Mouse (Mus musculus) stomach, postnatal 0 days (tissue): ENCODE data around the gene Trappc13. TPM values are rescaled to one million over a fixed set of nuclear protein-coding genes. Genes with fewer than 3 reads are reported as not detected.

Source experiments
- ATAC-seq: fragments of 200-750 bp; cut with Nextera tagmentation; 2 replicates; pipeline ENCODE4 v1.8.0; 2017; ENCODE audit not compliant: low FRiP score, low TSS enrichment
- DNase-seq: peaks from one replicate; pipeline ENCODE4 v3.0.0-alpha.2; 2016; ENCODE audit warnings: low spot score
- H3K27ac ChIP-seq: fragments of 300-500 bp; sonication (generic); replicated peaks from 2 replicates; pipeline ENCODE4 v1.5.1; 2014; ENCODE audit warnings: mild to moderate bottlenecking, control low read depth
- H3K27me3 ChIP-seq: fragments of 300-500 bp; sonication (generic); 2 replicates; pipeline ENCODE4 v1.6.1; 2014; ENCODE audit warnings: low read length; ENCODE audit not compliant: control insufficient read depth, insufficient read depth
- H3K36me3 ChIP-seq: fragments of 300-500 bp; sonication (generic); 2 replicates; pipeline ENCODE4 v1.6.1; 2014; ENCODE audit warnings: low read length, mixed read lengths; ENCODE audit not compliant: control insufficient read depth, insufficient read depth
- H3K4me1 ChIP-seq: fragments of 300-500 bp; sonication (generic); replicated peaks from 2 replicates; pipeline ENCODE4 v1.6.1; 2014; ENCODE audit warnings: antibody characterized with exemption; ENCODE audit not compliant: control insufficient read depth, insufficient read depth
- H3K4me2 ChIP-seq: fragments of 300-500 bp; sonication (generic); replicated peaks from 2 replicates; pipeline ENCODE4 v1.6.1; 2014; ENCODE audit warnings: low read depth, mild to moderate bottlenecking, control low read depth, moderate library complexity
- H3K4me3 ChIP-seq: fragments of 300-500 bp; sonication (generic); 2 replicates; pipeline ENCODE4 v1.5.1; 2014; ENCODE audit warnings: low read depth, low read length, control low read depth
- H3K9ac ChIP-seq: fragments of 300-500 bp; sonication (generic); 2 replicates; pipeline ENCODE4 v1.6.1; 2014; ENCODE audit warnings: mild to moderate bottlenecking, low read length, control low read depth, mixed read lengths
- H3K9me3 ChIP-seq: fragments of 300-500 bp; sonication (generic); 2 replicates; pipeline ENCODE4 v1.6.1; 2016; ENCODE audit warnings: low read length; ENCODE audit not compliant: control insufficient read depth
- CTCF ChIP-seq: IDR thresholded peaks from 2 replicates; pipeline ENCODE4 v1.5.1; 2016; ENCODE audit warnings: antibody characterized with exemption, low read depth, mild to moderate bottlenecking, moderate library complexity
- EP300 ChIP-seq: optimal IDR thresholded peaks from 2 replicates; pipeline ENCODE3; 2016; ENCODE audit warnings: antibody characterized with exemption
- WGBS: fragments of 180-500 bp; shearing (Covaris S2); extraction: QIAGEN DNeasy Blood & Tissue Kit; methylation state at CpG from one replicate; pipeline ENCODE4 v1.1.7; 2014; 5-methylcytosine and 5-hydroxymethylcytosine counted together
- polyA plus RNA-seq: library from polyadenylated mRNA; unstranded; fragments of >200 nt; fragmentation: Nextera tagmentation; extraction: Ambion mirVana; gene quantifications from 2 replicates; pipeline ENCODE4 v1.2.1, GENCODE M21; 2015

The Trappc13 gene
- polyA plus RNA-seq, 1 experiment from 2014 or later = 36.6 TPM

DNA sequence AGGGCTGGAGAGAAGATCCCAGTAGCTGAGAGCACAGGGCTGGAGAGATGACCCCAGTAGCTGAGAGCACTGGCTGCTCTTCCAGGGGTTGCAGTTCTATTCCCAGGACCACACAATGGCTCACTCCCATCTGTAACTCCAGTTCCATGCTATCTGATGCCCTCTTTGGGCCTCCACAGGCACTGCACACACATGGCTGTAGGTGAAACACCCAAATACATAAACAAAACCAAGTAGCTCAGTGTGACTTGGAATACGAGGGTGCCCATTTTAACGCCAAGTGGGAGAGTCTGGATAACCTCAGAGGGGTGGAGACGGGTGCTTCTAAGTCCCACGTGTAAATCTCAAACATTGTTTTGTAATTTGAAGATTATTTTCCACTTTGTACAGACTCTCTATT, 77.9 kb downstream of the Trappc13 start:
- Histone ChIP-seq H3K27ac (no peak overlapping the region), H3K4me3 (no peak overlapping the region), H3K4me2 (no peak overlapping the region), H3K4me1 (no peaks in the 10 kb centered on the region), H3K9ac (no peak overlapping the region), H3K27me3 (no peaks in the 10 kb centered on the region), H3K36me3 (no peaks in the 10 kb centered on the region), H3K9me3 (no peaks in the 10 kb centered on the region)
- no peak for ATAC-seq
- peak; percentile 21; the same call in 1 of the 2 replicates for TF ChIP-seq CTCF
- no peak for TF ChIP-seq EP300
- no peak for DNase-seq
- 85% methylated on average over 4 of the region's 4 CpGs for WGBS

DNA sequence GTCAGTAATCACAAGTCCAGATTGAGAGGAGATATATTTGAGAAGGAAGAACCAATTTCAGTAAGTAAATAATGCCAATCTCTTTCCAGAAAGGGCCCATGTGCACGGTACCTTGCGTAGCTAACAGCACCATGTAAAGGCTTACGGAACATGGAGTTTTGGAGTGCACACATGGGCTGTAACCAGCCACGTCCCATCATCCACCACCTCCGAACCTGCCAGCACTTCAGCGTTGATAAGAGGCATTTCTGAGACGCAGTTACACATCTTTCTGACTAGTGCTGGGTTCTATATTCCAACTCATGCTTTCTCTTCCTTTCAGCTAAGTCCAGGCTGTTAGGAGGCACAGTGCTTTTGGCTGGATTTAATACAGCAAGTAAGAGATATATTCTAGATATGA, 81.1 kb downstream of the Trappc13 start:
- TF ChIP-seq EP300 (no peak), CTCF (no peak)
- ATAC-seq (no peak), DNase-seq (no peak)
- no peak overlapping the region for H3K4me3 ChIP-seq
- H3K4me2 ChIP-seq = no peak overlapping the region
- no peaks in the 10 kb centered on the region for H3K27me3 ChIP-seq
- no peaks in the 10 kb centered on the region for H3K36me3 ChIP-seq
- H3K9me3 ChIP-seq = no peaks in the 10 kb centered on the region
- no peak overlapping the region for H3K9ac ChIP-seq
- no peaks in the 10 kb centered on the region for H3K4me1 ChIP-seq
- 92% methylated on average over 7 of the region's 7 CpGs for WGBS
- no peak overlapping the region for H3K27ac ChIP-seq

DNA sequence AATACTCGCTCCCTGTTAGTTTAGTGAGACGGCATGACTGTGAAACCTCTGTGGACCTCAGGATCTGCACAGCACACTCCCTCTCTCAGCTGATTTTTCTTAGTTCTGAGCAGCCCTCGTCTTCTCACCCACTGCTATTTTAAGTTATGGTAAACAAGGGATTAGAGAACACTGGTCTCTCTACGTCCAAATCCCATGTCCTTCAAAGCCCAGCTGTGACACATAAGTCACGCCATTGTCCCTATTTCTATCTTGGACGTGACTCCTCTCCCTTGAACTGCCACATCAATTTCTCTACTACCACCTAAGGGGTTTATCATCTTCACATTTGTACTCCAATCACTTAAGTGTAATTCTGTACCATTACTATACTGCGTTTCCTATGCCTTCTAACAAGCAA, 82.3 kb downstream of the Trappc13 start:
- Histone ChIP-seq H3K9me3 (no peaks in the 10 kb centered on the region), H3K4me2 (no peak overlapping the region), H3K36me3 (no peaks in the 10 kb centered on the region), H3K9ac (no peak overlapping the region), H3K27ac (no peak overlapping the region), H3K4me3 (no peak overlapping the region), H3K4me1 (no peaks in the 10 kb centered on the region), H3K27me3 (no peaks in the 10 kb centered on the region)
- TF ChIP-seq CTCF (no peak), EP300 (no peak)
- DNase-seq (no peak), ATAC-seq (no peak)
- WGBS = 45% methylated on average over 7 of the region's 7 CpGs

DNA sequence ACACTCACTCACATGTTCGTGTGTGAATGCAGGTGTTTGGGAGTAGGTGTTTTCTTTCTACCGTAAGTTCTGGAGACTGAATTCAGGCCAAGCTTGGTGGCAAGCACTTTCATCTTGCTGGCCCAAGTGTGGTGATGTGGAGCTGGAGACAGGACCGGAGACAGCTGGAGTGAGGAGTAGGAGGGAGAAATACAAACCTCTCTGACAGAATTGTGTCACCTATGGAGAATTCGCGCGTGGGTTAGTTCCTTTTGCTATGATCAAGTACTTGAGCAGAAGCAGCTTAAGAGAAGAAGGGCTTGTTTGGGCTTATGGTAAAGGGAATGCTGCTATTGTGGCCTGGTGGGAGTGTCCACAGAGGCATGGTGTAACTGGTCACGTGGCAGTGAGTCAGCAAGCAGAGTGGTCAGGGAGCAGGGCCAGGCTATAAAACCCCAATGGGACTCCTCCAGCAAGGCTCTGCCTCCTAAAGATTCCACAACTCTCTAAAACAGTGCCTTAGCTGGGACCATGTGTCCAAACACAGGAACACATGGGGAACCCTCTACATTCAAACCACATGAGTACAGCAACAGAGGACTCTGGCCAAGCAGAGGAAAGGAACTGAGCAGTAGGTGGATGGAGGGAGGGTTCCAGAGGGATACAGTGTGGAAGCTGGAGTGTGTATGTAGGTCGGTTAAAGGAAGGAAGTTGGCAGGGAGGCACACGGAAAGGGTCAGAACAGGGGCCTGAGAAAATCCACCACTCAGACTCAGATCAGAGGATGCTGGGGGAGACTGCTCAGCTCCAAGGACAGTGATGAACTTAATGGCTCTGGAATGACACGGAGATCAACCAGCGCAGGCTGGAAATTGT, 83.5 kb downstream of the Trappc13 start:
- Histone ChIP-seq H3K27me3 (no peaks in the 10 kb centered on the region), H3K27ac (no peak overlapping the region), H3K4me1 (no peaks in the 10 kb centered on the region), H3K4me2 (no peak overlapping the region), H3K4me3 (no peak overlapping the region), H3K9ac (no peak overlapping the region), H3K9me3 (no peaks in the 10 kb centered on the region), H3K36me3 (no peaks in the 10 kb centered on the region)
- TF ChIP-seq EP300 = no peak
- ATAC-seq = peak; percentile 77; the same call in 1 of the 2 replicates
- peak; percentile 29 for DNase-seq
- 68% methylated on average over 11 of the region's 11 CpGs for WGBS

Other genes starting within 250 kb of the Trappc13 start
- 22.3 and 22.5 TPM in 2 replicates for gene Nln, start 68.9 kb downstream of the Trappc13 start, polyA plus RNA-seq
- gene Sgtb, start 68.7 kb downstream of the Trappc13 start, polyA plus RNA-seq = 3.3 TPM in 2 replicates
- gene Trim23, start 328 bp upstream of the Trappc13 start, polyA plus RNA-seq = 8.2 and 8.4 TPM in 2 replicates
- 23.1 and 27.5 TPM in 2 replicates for gene Cenpk, start 50.1 kb upstream of the Trappc13 start, polyA plus RNA-seq
- 6.1 TPM in 2 replicates for gene Ppwd1, start 50.4 kb upstream of the Trappc13 start, polyA plus RNA-seq
- gene Adamts6, start 109.4 kb upstream of the Trappc13 start, polyA plus RNA-seq = 0.56 and 0.78 TPM in 2 replicates